Mouse (Mus musculus): Measurements from ENCODE around the gene Hs6st1. TPM values are rescaled to one million over a fixed set of nuclear protein-coding genes. Genes with fewer than 3 reads are reported as not detected.
A peak's percentile ranks its signal among the peaks of the same experiment; 100 is the strongest.

The Hs6st1 gene
- polyA plus RNA-seq, 1 experiment, result 56.5 TPM

- Histone ChIP-seq H3K27ac (ENCODE audit: insufficient read depth, low read length) (peak overlapping the region; percentile 45; the same call in 1 of the 2 replicates), H3K4me3 (ENCODE audit: extremely low read depth, insufficient read depth, insufficient read length) (peak overlapping the region; percentile 26; the same call in 1 of the 2 replicates), H3K36me3 (ENCODE audit: control insufficient read depth, insufficient read depth, low read length) (no peaks in the 10 kb centered on the region), H3K4me1 (ENCODE audit: control insufficient read depth, insufficient read depth, insufficient read length) (peaks cover 10% of the 10 kb centered on the region; the same call in 1 of the 2 replicates), H3K27me3 (ENCODE audit: control insufficient read depth, insufficient read depth, low read length) (no peaks in the 10 kb centered on the region)
- TF ChIP-seq POLR2A (IDR thresholded peaks at IDR 0.05; ENCODE audit: low read depth, low read length) (no peak), CTCF (IDR thresholded peaks at IDR 0.05; ENCODE audit: extremely low read depth, insufficient read depth, insufficient read length, insufficient replicate concordance) (peak; percentile 87)
- peak; percentile 77 to 91 for DNase-seq (ENCODE audit: low read depth in 1 of 2, low spot score in 2 of 2)
- 4% methylated on average over 24 of the region's 24 CpGs for WGBS
These were observed 3.1 kb upstream of the Hs6st1 start for GRCm38 (mm10) chr1:36064861-36065760.

GRCm38 (mm10) chr1:36065761-36066150 is 2.4 kb upstream of the Hs6st1 start:
- H3K27me3 ChIP-seq (ENCODE audit: control insufficient read depth, insufficient read depth, low read length), result no peaks in the 10 kb centered on the region
- H3K4me3 ChIP-seq (ENCODE audit: extremely low read depth, insufficient read depth, insufficient read length), result no peak overlapping the region
- TF ChIP-seq POLR2A (IDR thresholded peaks at IDR 0.05; ENCODE audit: low read depth, low read length) (no peak), CTCF (IDR thresholded peaks at IDR 0.05; ENCODE audit: extremely low read depth, insufficient read depth, insufficient read length, insufficient replicate concordance) (no peak)
- no peaks in the 10 kb centered on the region for H3K36me3 ChIP-seq (ENCODE audit: control insufficient read depth, insufficient read depth, low read length)
- DNase-seq (ENCODE audit: low read depth in 1 of 2, low spot score in 2 of 2), result peak in 1 of 2 experiments; percentile 2
- H3K4me1 ChIP-seq (ENCODE audit: control insufficient read depth, insufficient read depth, insufficient read length), result peaks cover 16% of the 10 kb centered on the region; the same call in 1 of the 2 replicates
- WGBS, result 71% methylated on average over 9 of the region's 9 CpGs
- H3K27ac ChIP-seq (ENCODE audit: insufficient read depth, low read length), result no peak overlapping the region

DNA sequence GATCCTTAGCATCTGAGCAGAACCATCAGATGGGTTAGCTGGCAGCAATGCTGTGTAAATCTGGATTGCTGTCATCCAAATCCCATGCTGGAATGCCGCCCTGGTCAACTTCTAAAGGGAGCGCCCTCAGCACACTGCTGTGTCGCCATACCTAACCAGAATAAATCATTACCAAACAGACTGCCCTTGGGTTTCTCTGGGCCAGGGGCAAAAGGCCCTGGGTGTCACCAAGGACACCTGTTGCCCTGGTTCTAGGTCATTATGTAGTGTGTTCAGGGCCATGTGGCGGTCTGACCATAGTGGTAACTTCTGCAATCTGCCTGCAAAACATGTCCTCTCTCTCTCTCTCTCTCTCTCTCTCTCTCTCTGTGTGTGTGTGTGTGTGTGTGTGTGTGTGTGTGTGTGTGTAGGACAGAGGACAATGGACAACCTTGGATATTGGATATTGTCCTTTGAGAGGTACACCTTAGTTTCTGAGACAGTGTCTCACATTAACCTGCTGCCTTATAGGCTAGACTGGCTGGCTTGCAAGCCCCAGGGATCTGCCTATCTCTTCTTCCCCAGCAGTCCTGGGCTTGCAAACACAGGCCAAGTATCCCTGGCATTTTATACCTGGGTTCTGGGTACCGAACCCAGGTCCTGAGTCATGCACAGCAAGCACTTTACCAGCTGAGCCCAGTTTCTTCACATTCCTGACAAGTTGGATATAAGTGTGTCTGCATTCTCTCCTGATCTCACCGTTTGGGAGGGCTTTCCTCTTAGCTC is 1.8 kb upstream of the Hs6st1 start:
- WGBS, result 93% methylated on average over 6 of the region's 6 CpGs
- Histone ChIP-seq H3K27me3 (ENCODE audit: control insufficient read depth, insufficient read depth, low read length) (no peaks in the 10 kb centered on the region), H3K27ac (ENCODE audit: insufficient read depth, low read length) (no peak overlapping the region), H3K4me3 (ENCODE audit: extremely low read depth, insufficient read depth, insufficient read length) (no peak overlapping the region), H3K36me3 (ENCODE audit: control insufficient read depth, insufficient read depth, low read length) (no peaks in the 10 kb centered on the region), H3K4me1 (ENCODE audit: control insufficient read depth, insufficient read depth, insufficient read length) (peaks cover 20% of the 10 kb centered on the region; the same call in 1 of the 2 replicates)
- peak in 1 of 2 experiments; percentile 1 for DNase-seq (ENCODE audit: low read depth in 1 of 2, low spot score in 2 of 2)
- TF ChIP-seq POLR2A (IDR thresholded peaks at IDR 0.05; ENCODE audit: low read depth, low read length), result no peak
- TF ChIP-seq CTCF (IDR thresholded peaks at IDR 0.05; ENCODE audit: extremely low read depth, insufficient read depth, insufficient read length, insufficient replicate concordance), result no peak

DNA sequence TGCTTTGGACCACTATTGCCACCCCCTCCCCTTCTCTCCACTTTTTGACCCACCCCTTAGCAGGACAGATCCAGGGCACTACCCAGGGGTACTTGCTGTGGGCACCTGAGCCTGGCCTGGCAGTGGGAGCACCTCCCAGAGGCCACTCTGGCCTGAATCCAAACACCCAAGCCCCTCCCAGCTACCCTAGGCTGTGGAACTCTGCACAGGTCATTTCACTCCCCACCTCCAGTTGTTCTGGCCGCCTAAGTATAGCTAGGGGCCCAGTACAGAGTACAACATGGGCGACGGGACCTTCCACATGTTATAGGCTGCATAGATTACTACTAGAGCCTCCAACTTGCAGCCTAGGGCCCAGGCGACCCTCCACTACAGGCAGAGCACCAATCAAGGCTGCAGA is 999 bp upstream of the Hs6st1 start:
- Histone ChIP-seq H3K27me3 (ENCODE audit: control insufficient read depth, insufficient read depth, low read length) (no peaks in the 10 kb centered on the region), H3K27ac (ENCODE audit: insufficient read depth, low read length) (no peak overlapping the region), H3K4me1 (ENCODE audit: control insufficient read depth, insufficient read depth, insufficient read length) (peaks cover 23% of the 10 kb centered on the region; the same call in 1 of the 2 replicates), H3K4me3 (ENCODE audit: extremely low read depth, insufficient read depth, insufficient read length) (no peak overlapping the region), H3K36me3 (ENCODE audit: control insufficient read depth, insufficient read depth, low read length) (no peaks in the 10 kb centered on the region)
- peak in 1 of 2 experiments; percentile 2 for DNase-seq (ENCODE audit: low read depth in 1 of 2, low spot score in 2 of 2)
- WGBS, result 87% methylated on average over 4 of the region's 4 CpGs
- no peak for TF ChIP-seq POLR2A (IDR thresholded peaks at IDR 0.05; ENCODE audit: low read depth, low read length)
- TF ChIP-seq CTCF (IDR thresholded peaks at IDR 0.05; ENCODE audit: extremely low read depth, insufficient read depth, insufficient read length, insufficient replicate concordance), result no peak

- H3K4me1 ChIP-seq (ENCODE audit: control insufficient read depth, insufficient read depth, insufficient read length), result peaks cover 23% of the 10 kb centered on the region; the same call in 1 of the 2 replicates
- H3K27me3 ChIP-seq (ENCODE audit: control insufficient read depth, insufficient read depth, low read length), result no peaks in the 10 kb centered on the region
- H3K27ac ChIP-seq (ENCODE audit: insufficient read depth, low read length), result no peak overlapping the region
- peak overlapping the region; percentile 45; the same call in 1 of the 2 replicates for H3K4me3 ChIP-seq (ENCODE audit: extremely low read depth, insufficient read depth, insufficient read length)
- H3K36me3 ChIP-seq (ENCODE audit: control insufficient read depth, insufficient read depth, low read length), result no peaks in the 10 kb centered on the region
- DNase-seq (ENCODE audit: low read depth in 1 of 2, low spot score in 2 of 2), result no peak
- TF ChIP-seq POLR2A (IDR thresholded peaks at IDR 0.05; ENCODE audit: low read depth, low read length), result no peak
- no peak for TF ChIP-seq CTCF (IDR thresholded peaks at IDR 0.05; ENCODE audit: extremely low read depth, insufficient read depth, insufficient read length, insufficient replicate concordance)
- 48% methylated on average over 12 of the region's 12 CpGs for WGBS
These were observed 589 bp upstream of the Hs6st1 start for GRCm38 (mm10) chr1:36067611-36068010.

GRCm38 (mm10) chr1:36068531-36069120 is 426 bp downstream of the Hs6st1 start:
- WGBS, result under 1% methylated on average over 56 of the region's 76 CpGs

More at GRCm38 (mm10) chr1:36068531-36069120, 426 bp downstream of the Hs6st1 start:
- peak in 1 of 2 experiments; percentile 59 for DNase-seq (ENCODE audit: low read depth in 1 of 2, low spot score in 2 of 2)
- peaks cover 23% of the 10 kb centered on the region; the same call in 1 of the 2 replicates for H3K4me1 ChIP-seq (ENCODE audit: control insufficient read depth, insufficient read depth, insufficient read length)
- peak overlapping the region; percentile 76 for H3K4me3 ChIP-seq (ENCODE audit: extremely low read depth, insufficient read depth, insufficient read length)
- H3K27me3 ChIP-seq (ENCODE audit: control insufficient read depth, insufficient read depth, low read length), result no peaks in the 10 kb centered on the region
- no peak for TF ChIP-seq CTCF (IDR thresholded peaks at IDR 0.05; ENCODE audit: extremely low read depth, insufficient read depth, insufficient read length, insufficient replicate concordance)
- TF ChIP-seq POLR2A (IDR thresholded peaks at IDR 0.05; ENCODE audit: low read depth, low read length), result no peak
- H3K36me3 ChIP-seq (ENCODE audit: control insufficient read depth, insufficient read depth, low read length), result no peaks in the 10 kb centered on the region
- peak overlapping the region; percentile 53 for H3K27ac ChIP-seq (ENCODE audit: insufficient read depth, low read length)

Measured in spleen, adult 2 months (tissue).